Mouse (Mus musculus) neural tube, embryonic 15.5 days (tissue): ENCODE measurements around the gene Pam. TPM values are rescaled to one million over a fixed set of nuclear protein-coding genes. Genes with fewer than 3 reads are reported as not detected.

Source experiments
- ATAC-seq: fragments of 200-750 bp; cut with Nextera tagmentation; 2 replicates; pipeline ENCODE4 v1.8.0; 2017; ENCODE audit warnings: mild to moderate bottlenecking, moderate TSS enrichment, moderate library complexity; ENCODE audit not compliant: low FRiP score
- H3K27ac ChIP-seq: fragments of 300-500 bp; sonication (generic); replicated peaks from 2 replicates; pipeline ENCODE4 v1.5.1; 2015; ENCODE audit warnings: mild to moderate bottlenecking, inconsistent platforms
- H3K27me3 ChIP-seq: fragments of 300-500 bp; sonication (generic); replicated peaks from 2 replicates; pipeline ENCODE4 v1.6.1; 2015; ENCODE audit warnings: inconsistent platforms
- H3K36me3 ChIP-seq: fragments of 300-500 bp; sonication (generic); 2 replicates; pipeline ENCODE4 v1.6.1; 2015; ENCODE audit warnings: inconsistent platforms
- H3K4me1 ChIP-seq: fragments of 300-500 bp; sonication (generic); 2 replicates; pipeline ENCODE4 v1.6.1; 2015; ENCODE audit warnings: inconsistent platforms
- H3K4me2 ChIP-seq: fragments of 300-500 bp; sonication (generic); 2 replicates; pipeline ENCODE4 v1.6.1; 2015; ENCODE audit warnings: inconsistent platforms, mild to moderate bottlenecking, moderate library complexity
- H3K4me3 ChIP-seq: fragments of 300-500 bp; sonication (generic); replicated peaks from 2 replicates; pipeline ENCODE4 v1.5.1; 2015; ENCODE audit warnings: mild to moderate bottlenecking, inconsistent platforms
- H3K9ac ChIP-seq: fragments of 300-500 bp; sonication (generic); replicated peaks from 2 replicates; pipeline ENCODE4 v1.6.1; 2015; ENCODE audit warnings: mild to moderate bottlenecking, inconsistent platforms
- H3K9me3 ChIP-seq: fragments of 300-500 bp; sonication (generic); replicated peaks from 2 replicates; pipeline ENCODE4 v1.6.1; 2016; ENCODE audit warnings: inconsistent platforms
- WGBS: fragments of 180-500 bp; shearing (Covaris S2); methylation state at CpG from one replicate; pipeline ENCODE4 v1.1.7; 2015; ENCODE audit warnings: mixed read lengths; 5-methylcytosine and 5-hydroxymethylcytosine counted together
- polyA plus RNA-seq: library from polyadenylated mRNA; unstranded; fragments of >200 nt; fragmentation: Nextera tagmentation; extraction: Ambion mirVana; gene quantifications from 2 replicates; pipeline ENCODE4 v1.2.1, GENCODE M21; 2015

Pam gene
- polyA plus RNA-seq, 1 experiment from 2014 or later = 31.8 TPM

DNA sequence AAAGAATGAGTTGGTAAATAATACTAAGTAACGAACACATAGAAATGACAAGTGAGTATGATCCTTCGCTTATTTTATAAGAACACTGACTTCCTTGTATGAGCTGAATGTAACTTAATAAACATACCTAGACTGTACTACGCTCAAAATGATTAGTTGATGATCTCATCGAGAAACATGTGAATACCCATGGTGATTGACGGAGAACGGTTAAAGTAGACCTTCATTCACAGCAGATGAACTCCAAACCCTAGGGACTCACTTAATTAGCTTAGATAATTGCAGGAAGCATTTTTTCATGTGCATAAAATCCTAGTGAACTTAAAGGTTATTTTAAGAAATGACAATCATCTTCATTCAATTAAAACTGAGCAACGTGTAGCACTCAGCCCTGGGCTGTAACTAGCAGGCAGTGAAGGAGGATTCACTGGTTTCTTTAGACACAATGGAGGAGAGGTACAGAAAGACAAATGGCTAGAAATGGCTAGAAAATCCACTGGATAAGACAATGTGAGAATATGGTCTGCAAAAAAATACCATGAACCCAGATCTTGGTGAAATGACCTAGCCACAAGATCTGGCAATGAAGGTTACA, 194.8 kb downstream of the Pam start:
- H3K9ac ChIP-seq = no peak overlapping the region
- no peaks in the 10 kb centered on the region for H3K9me3 ChIP-seq
- H3K4me2 ChIP-seq = no peak overlapping the region
- H3K4me3 ChIP-seq = no peak overlapping the region
- no peak for ATAC-seq
- H3K36me3 ChIP-seq = no peaks in the 10 kb centered on the region
- H3K27me3 ChIP-seq = no peaks in the 10 kb centered on the region
- H3K4me1 ChIP-seq = no peaks in the 10 kb centered on the region
- WGBS = 57% methylated on average over 7 of the region's 7 CpGs
- H3K27ac ChIP-seq = no peak overlapping the region

DNA sequence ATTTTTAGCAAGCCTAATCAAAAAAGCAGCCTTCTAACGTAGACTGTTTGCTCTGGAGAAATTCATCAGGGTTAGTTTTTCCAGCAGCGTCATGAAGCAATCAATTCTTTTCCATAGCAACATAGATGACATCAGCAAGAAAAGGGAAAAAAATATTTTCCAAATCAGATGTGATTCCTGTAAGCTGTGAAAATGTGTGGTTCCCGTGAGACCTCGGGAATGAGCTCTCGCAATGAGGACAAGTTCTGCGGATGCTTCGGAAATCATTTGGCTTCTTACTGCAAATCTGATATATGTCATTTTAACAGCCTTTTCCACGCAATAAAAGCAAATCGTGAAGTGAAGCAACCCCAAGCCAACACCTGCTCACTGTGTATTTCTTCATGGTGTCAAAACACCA, 207.9 kb downstream of the Pam start:
- 0 out of 2 replicates have a peak, but pooled peaks have one; percentile 40 for ATAC-seq
- no peaks in the 10 kb centered on the region for H3K27me3 ChIP-seq
- 54% methylated on average over 9 of the region's 9 CpGs for WGBS
- no peak overlapping the region for H3K4me2 ChIP-seq
- H3K4me1 ChIP-seq = no peaks in the 10 kb centered on the region
- no peak overlapping the region for H3K27ac ChIP-seq
- H3K36me3 ChIP-seq = peaks cover 2% of the 10 kb centered on the region; the same call in 1 of the 2 replicates
- H3K9ac ChIP-seq = no peak overlapping the region
- H3K4me3 ChIP-seq = no peak overlapping the region
- H3K9me3 ChIP-seq = no peaks in the 10 kb centered on the region

DNA sequence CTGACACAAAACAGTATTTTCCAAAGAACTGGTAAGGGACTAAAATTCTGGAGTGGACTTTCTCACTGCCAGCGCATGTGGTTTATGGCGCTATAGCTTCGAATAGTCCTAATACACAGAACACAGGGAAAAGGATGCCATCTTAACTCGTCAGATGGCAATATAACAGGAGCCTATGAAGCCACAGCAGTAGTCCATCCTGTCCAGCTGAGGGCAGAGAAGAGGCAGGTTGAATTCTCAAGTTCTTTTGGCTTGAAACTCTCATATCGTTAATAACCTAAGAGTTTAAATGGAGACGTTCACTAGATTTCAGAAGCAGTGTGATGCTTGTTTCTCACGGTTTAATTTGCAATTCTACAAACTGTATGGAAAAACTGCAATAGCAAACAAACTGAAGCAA, 211.9 kb downstream of the Pam start:
- H3K4me1 ChIP-seq = no peaks in the 10 kb centered on the region
- H3K27me3 ChIP-seq = no peaks in the 10 kb centered on the region
- no peak overlapping the region for H3K9ac ChIP-seq
- H3K27ac ChIP-seq = no peak overlapping the region
- ATAC-seq = no peak
- no peaks in the 10 kb centered on the region for H3K9me3 ChIP-seq
- H3K36me3 ChIP-seq = peaks cover 2% of the 10 kb centered on the region; the same call in 1 of the 2 replicates
- 84% methylated on average over 7 of the region's 7 CpGs for WGBS
- no peak overlapping the region for H3K4me2 ChIP-seq
- no peak overlapping the region for H3K4me3 ChIP-seq

DNA sequence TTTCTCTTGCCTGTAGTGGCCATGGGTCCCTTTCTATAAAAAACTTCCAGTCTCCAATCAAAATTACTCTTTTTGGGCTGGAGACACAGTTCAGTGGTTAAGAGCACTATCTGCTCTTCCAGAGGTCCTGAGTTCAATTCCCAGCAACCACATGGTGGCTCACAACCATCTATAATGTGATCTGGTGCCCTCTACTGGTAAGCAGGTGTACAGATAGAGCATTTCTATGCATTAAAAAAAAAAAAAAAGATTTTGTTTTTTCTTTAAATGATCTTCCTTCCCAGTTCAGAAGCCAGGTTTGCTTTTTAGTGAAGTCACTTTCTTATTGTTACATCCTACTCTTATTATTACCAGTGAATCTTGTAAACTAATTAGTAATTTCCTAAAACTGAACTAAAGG, 218.4 kb downstream of the Pam start:
- Histone ChIP-seq H3K9me3 (no peaks in the 10 kb centered on the region), H3K4me1 (no peaks in the 10 kb centered on the region), H3K27me3 (no peaks in the 10 kb centered on the region), H3K4me2 (no peak overlapping the region), H3K9ac (no peak overlapping the region), H3K36me3 (no peaks in the 10 kb centered on the region; the same call in 1 of the 2 replicates), H3K27ac (no peak overlapping the region), H3K4me3 (no peak overlapping the region)
- no peak for ATAC-seq

DNA sequence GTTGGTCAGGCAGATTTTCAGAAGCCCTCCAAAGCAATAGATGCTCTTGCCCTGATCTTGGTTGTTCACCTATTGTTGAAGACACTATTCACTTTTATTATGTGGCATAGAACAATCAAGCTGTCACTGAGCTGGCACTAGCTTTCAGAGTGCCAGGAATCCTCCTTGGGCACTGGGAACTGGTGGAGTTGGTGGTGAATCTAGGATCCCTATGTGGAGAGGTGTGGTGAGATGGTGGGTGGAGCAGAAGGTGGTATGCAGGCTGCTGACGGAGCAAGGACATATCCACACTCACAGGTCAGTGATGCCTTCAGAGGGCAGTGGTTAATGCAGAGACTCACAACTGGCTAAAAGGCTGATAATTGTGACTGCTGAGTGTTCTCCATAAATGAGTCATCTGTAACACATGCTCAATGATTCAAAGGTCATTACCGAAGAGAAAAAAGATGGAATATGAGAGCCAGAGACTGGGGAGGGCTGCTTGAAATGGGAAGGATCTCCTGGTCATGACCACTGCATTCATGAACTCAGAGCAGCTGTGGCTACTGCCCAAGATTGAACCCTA, 221.9 kb downstream of the Pam start:
- H3K27me3 ChIP-seq = no peaks in the 10 kb centered on the region
- WGBS = 98% methylated on average over 2 of the region's 2 CpGs
- ATAC-seq = no peak

DNA sequence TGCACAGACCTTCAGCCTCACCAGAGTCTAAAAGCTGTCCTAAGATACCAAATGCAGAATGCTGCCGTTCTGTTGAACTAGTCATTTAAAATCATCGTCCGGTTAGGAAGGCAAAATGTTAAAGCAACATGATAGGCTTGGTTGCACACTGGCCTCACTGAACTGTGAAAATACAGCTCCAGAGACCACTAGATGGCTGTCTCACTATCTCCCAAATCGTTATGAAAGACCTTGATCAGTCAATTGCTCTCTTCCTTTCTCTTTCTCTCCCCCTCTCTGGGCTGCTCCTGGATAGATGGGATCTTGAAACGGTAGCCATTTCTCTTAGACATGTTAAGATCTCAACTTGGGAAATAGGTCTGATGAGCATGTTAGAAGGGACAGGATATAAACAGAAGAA, 223.0 kb downstream of the Pam start:
- no peak overlapping the region for H3K27ac ChIP-seq
- no peak overlapping the region for H3K4me3 ChIP-seq
- no peaks in the 10 kb centered on the region for H3K9me3 ChIP-seq
- no peak overlapping the region for H3K4me2 ChIP-seq
- 56% methylated on average over 5 of the region's 5 CpGs for WGBS
- H3K36me3 ChIP-seq = no peaks in the 10 kb centered on the region; the same call in 1 of the 2 replicates
- H3K4me1 ChIP-seq = no peaks in the 10 kb centered on the region
- no peak for ATAC-seq
- no peak overlapping the region for H3K9ac ChIP-seq
- H3K27me3 ChIP-seq = no peaks in the 10 kb centered on the region

More for the DNA sequence above, 221.9 kb downstream of the Pam start:
- H3K9ac ChIP-seq = no peak overlapping the region
- no peak overlapping the region for H3K4me3 ChIP-seq
- H3K9me3 ChIP-seq = no peaks in the 10 kb centered on the region
- no peak overlapping the region for H3K27ac ChIP-seq
- H3K4me1 ChIP-seq = no peaks in the 10 kb centered on the region
- no peak overlapping the region for H3K4me2 ChIP-seq
- H3K36me3 ChIP-seq = no peaks in the 10 kb centered on the region; the same call in 1 of the 2 replicates

DNA sequence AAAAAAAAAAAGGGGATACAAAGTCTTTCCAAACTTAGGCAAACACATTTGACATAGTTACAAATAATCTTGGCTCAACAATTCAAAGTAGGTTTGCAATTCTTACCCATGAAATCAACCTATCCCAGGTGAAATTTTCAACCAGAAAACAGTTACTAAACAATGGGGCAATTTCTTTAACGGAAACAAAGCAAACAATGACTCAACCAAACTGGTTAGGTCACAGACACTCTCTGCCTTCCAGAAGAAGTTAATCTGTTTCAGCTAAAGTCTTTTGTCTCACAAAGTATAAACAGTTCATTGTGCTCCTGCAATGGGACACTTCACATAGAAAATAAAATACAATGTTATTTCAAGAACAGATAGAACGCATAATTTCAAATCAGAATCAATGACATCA, 223.4 kb downstream of the Pam start:
- WGBS = 82% methylated on average over 2 of the region's 2 CpGs
- no peak overlapping the region for H3K27ac ChIP-seq
- no peaks in the 10 kb centered on the region for H3K4me1 ChIP-seq

DNA sequence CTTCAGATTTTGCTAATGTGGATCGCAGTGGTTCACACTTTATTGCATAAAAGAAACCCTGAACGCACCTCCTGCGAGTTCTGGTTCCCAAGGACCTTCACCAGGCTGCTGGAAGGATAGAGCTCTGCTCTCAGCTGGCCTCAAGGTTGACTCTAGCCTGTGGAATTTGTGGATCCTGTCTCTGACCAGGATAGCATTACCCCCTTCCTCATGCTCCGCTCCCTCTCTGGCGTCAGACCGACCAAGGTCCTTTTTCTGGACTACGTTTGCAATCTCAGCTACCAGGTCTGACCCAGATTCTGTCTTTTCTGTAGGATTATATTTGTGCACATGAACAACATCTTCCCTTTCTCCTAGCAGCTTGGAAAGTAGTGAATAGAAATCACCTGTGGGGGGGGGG, 231.3 kb downstream of the Pam start:
- H3K4me3 ChIP-seq = no peak overlapping the region
- 94% methylated on average over 7 of the region's 7 CpGs for WGBS
- no peaks in the 10 kb centered on the region for H3K9me3 ChIP-seq
- H3K36me3 ChIP-seq = no peaks in the 10 kb centered on the region
- no peak overlapping the region for H3K4me2 ChIP-seq
- no peak for ATAC-seq
- H3K4me1 ChIP-seq = peaks cover 7% of the 10 kb centered on the region
- H3K9ac ChIP-seq = no peak overlapping the region
- H3K27me3 ChIP-seq = no peaks in the 10 kb centered on the region
- no peak overlapping the region for H3K27ac ChIP-seq

More for the DNA sequence above, 223.4 kb downstream of the Pam start:
- Histone ChIP-seq H3K4me3 (no peak overlapping the region), H3K27me3 (no peaks in the 10 kb centered on the region), H3K4me2 (no peak overlapping the region), H3K36me3 (no peaks in the 10 kb centered on the region; the same call in 1 of the 2 replicates), H3K9me3 (no peaks in the 10 kb centered on the region), H3K9ac (no peak overlapping the region)
- no peak for ATAC-seq

DNA sequence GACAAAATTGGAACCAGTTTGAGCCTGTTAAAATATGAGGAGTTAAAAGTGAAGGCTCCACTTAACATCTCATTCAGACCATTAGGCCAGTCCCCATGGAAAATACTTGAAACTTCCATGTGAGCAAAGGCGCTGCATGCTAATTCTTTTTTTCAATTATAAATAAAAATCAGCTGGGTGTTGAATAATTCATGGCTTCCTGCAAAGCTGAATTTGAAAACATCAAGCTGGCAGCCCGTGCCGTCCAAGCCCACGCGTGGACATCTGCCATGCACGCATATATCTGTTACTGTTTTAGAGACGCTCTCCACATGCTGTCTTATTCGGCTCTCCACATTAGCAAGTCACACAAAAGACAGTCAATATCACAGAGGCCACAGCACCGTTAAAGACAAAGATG, 232.3 kb downstream of the Pam start:
- peak overlapping the region; percentile 51; the same call in 1 of the 2 replicates for H3K27ac ChIP-seq
- H3K4me2 ChIP-seq = peak overlapping the region; percentile 15; the same call in 1 of the 2 replicates
- H3K36me3 ChIP-seq = no peaks in the 10 kb centered on the region
- ATAC-seq = peak; percentile 63; the same call in 1 of the 2 replicates
- H3K4me1 ChIP-seq = peaks cover 7% of the 10 kb centered on the region
- no peaks in the 10 kb centered on the region for H3K9me3 ChIP-seq
- H3K27me3 ChIP-seq = no peaks in the 10 kb centered on the region
- no peak overlapping the region for H3K4me3 ChIP-seq
- 18% methylated on average over 9 of the region's 9 CpGs for WGBS
- H3K9ac ChIP-seq = no peak overlapping the region

DNA sequence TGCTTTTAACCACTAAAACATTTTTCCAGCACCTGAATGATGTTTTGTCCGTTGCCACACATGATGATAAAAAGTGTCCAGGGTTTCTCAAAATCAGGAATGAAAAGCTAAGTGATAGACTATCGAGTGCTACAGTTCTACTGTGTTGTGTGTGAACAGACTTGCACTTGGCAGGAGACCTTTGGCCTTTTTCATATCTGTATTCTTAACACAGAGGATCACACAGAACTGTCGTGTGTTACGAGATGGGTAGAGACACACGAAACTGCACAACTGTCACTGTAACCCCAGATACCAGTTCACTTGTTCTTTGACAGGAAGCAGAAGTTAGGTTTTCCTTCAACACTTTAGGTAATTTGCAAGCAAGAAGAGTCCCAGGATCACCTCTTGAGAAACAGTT, 232.7 kb downstream of the Pam start:
- ATAC-seq = no peak
- Histone ChIP-seq H3K4me3 (no peak overlapping the region), H3K4me2 (no peak overlapping the region), H3K27ac (no peak overlapping the region; the same call in 1 of the 2 replicates), H3K27me3 (no peaks in the 10 kb centered on the region), H3K9ac (no peak overlapping the region), H3K9me3 (no peaks in the 10 kb centered on the region), H3K36me3 (no peaks in the 10 kb centered on the region), H3K4me1 (peaks cover 7% of the 10 kb centered on the region)
- WGBS = 71% methylated on average over 5 of the region's 5 CpGs

DNA sequence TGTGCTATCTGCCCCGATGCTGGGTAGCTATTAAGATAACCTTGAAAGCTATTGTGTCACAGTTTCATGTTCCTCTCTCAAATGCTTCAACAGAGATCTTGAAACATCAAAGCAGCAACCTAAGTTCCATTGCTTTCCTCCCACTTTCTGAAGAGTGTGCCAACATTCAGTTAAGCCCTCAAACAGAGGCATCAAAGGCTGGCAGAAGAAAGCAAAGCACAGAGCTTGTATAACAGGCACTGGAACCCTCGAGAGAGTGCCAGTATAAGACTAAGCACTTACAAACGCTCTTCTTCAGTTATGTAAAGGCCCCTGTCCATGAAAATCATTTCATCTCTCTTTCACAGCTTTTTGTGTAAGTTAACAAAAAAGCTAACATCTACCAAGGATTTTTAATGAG, 241.2 kb downstream of the Pam start:
- WGBS = 85% methylated on average over 3 of the region's 3 CpGs
- H3K36me3 ChIP-seq = no peaks in the 10 kb centered on the region

DNA sequence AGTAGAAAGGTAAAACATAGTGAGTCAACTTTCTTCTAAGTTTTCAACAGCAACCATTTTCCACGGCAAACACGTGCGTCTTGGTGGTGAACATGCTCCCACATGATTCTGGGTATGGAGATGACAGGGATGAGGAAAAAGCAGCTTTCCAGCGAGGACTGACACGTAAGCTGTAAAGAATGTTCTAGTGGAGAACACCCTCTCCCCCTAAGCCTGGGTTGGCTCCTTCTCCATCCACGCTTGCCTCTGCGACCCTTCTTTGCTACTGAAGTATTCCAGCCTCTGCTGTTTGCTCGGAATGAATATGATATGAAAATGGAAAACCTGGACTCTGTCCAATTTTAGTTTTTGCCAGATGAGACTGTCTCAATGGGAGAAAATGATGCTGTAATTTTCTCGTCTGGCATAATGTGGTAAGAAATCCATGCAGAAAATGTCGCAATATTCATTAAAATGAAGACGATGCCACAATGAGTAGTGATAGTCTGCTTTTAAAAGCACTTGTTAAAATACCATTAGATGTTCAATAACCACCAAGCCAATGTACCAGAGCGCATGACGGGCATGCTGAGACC, 243.8 kb downstream of the Pam start:
- no peak overlapping the region for H3K27ac ChIP-seq
- H3K27me3 ChIP-seq = no peaks in the 10 kb centered on the region
- ATAC-seq = no peak
- no peak overlapping the region for H3K4me3 ChIP-seq
- no peak overlapping the region for H3K9ac ChIP-seq
- H3K9me3 ChIP-seq = no peaks in the 10 kb centered on the region
- no peak overlapping the region for H3K4me2 ChIP-seq
- H3K4me1 ChIP-seq = peaks cover 7% of the 10 kb centered on the region
- WGBS = 83% methylated on average over 13 of the region's 13 CpGs
- H3K36me3 ChIP-seq = no peaks in the 10 kb centered on the region

More for the DNA sequence above, 241.2 kb downstream of the Pam start:
- no peak overlapping the region for H3K9ac ChIP-seq
- no peaks in the 10 kb centered on the region for H3K4me1 ChIP-seq
- H3K4me3 ChIP-seq = no peak overlapping the region
- H3K9me3 ChIP-seq = no peaks in the 10 kb centered on the region
- no peak overlapping the region for H3K4me2 ChIP-seq
- ATAC-seq = no peak
- no peaks in the 10 kb centered on the region for H3K27me3 ChIP-seq
- H3K27ac ChIP-seq = no peak overlapping the region
